Mouse (Mus musculus): Measurements from ENCODE around the gene Zan.

DNA sequence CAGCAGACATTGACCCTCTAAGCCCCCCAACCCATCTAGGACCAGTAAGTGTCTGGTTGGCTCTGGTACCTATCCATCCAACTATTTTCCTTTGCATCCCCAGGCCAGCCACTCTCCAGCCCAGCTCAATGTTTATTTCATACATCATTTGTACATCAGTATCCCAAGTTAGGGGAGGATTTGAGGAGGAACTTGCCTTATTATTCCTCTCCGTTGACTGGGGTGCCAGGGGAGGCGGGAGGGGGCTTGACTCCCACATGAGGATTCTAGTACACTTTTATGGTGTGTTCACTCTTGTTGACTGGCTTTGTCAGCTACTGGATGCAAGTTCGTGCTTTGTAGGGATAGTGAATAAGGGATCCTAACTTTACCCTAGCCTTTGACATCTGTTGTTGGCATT lies 34.8 kb upstream of the Zan start:
- no peak for TF ChIP-seq CTCF (IDR thresholded peaks at IDR 0.05; ENCODE audit: low read depth)
- TF ChIP-seq EP300 (optimal IDR thresholded peaks at IDR 0.05), result no peak

Measured in stomach, postnatal 0 days (tissue).